ENCODE assay signal across 7 mouse cellular contexts in the genomic region with DNA sequence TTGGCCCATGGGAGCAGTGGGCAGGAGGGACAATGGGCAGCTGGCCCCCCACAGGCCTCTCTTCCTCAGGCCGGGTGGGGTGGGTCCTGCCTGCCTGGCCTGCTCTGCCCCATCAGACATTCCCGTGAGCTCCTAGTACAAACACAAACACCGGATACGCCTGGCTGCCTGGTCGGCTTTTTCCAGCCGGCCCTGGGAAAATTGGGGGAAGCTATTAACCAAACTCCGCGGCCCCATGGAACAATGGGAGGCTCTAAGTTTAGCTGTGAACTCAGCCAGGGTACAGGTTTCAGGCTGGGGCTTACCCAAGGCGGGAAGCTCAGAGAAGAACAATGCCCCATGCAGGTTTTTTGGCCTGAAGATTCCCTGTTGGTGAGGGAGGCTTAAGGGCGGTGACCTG. TPM values are rescaled to one million over a fixed set of nuclear protein-coding genes. Genes with fewer than 3 reads are reported as not detected.
DNase-seq lines count a peak whose midpoint lies in the region; ATAC-seq and TF ChIP-seq lines count a peak whose summit lies in the region.

No protein-coding gene starts in this region.

- no peaks in the 10 kb centered on the region for H3K9me3 ChIP-seq in embryonic facial prominence, embryonic 13.5 days

- 29% methylated on average over 10 of the region's 10 CpGs for WGBS in embryonic facial prominence, embryonic 13.5 days
- 17% methylated on average over 10 of the region's 10 CpGs for WGBS in kidney, adult 2 months

- peak overlapping the region; percentile 36; the same call in 1 of the 2 replicates for H3K9ac ChIP-seq in embryonic facial prominence, embryonic 13.5 days

- H3K4me2 ChIP-seq in embryonic facial prominence, embryonic 13.5 days: no peak overlapping the region

- peaks cover 19% of the 10 kb centered on the region for H3K4me1 ChIP-seq in embryonic facial prominence, embryonic 13.5 days
- 0 out of 2 replicates have a peak, but pooled peaks cover 3% of the 10 kb centered on the region for H3K4me1 ChIP-seq in kidney, adult 2 months (ENCODE audit: control insufficient read depth, insufficient read depth, low read length)

- no peak overlapping the region for H3K4me3 ChIP-seq in embryonic facial prominence, embryonic 13.5 days
- H3K4me3 ChIP-seq in kidney, adult 2 months (ENCODE audit: insufficient read depth, low read depth, low read length): no peak overlapping the region

- peak; percentile 57 for DNase-seq in gastrocnemius, postnatal 25 days
- peak; percentile 70 for DNase-seq in kidney, adult 2 months
- peak; percentile 72 to 86 for DNase-seq in lung, postnatal 4 days
- DNase-seq in thymus, postnatal 10 days (ENCODE audit: low spot score in 2 of 2): no peak
- DNase-seq in T-cell, adult 2 months (ENCODE audit: low spot score): no peak

- no peak for TF ChIP-seq CTCF in kidney, adult 2 months (conservative IDR thresholded peaks at IDR 0.05; ENCODE audit: insufficient read depth, insufficient read length, low read depth, low read length)

- H3K27ac ChIP-seq in embryonic facial prominence, embryonic 13.5 days: peak overlapping the region; percentile 33; the same call in 1 of the 2 replicates
- H3K27ac ChIP-seq in kidney, adult 2 months (ENCODE audit: insufficient read depth, low read depth, low read length): peak overlapping the region; percentile 66

- no peak for ATAC-seq in embryonic facial prominence, embryonic 13.5 days (ENCODE audit: insufficient number of reproducible peaks, insufficient read depth, low FRiP score, low TSS enrichment, low read depth)
- ATAC-seq in cerebellum, adult (ENCODE audit: insufficient number of reproducible peaks, low FRiP score, low TSS enrichment): no peak

- H3K36me3 ChIP-seq in embryonic facial prominence, embryonic 13.5 days: peaks cover 30% of the 10 kb centered on the region
- no peaks in the 10 kb centered on the region for H3K36me3 ChIP-seq in kidney, adult 2 months (ENCODE audit: control insufficient read depth, insufficient read depth, low read length)

- no peak for TF ChIP-seq POLR2A in kidney, adult 2 months (IDR thresholded peaks at IDR 0.05; ENCODE audit: low read depth, low read length)

- peaks cover 8% of the 10 kb centered on the region; the same call in 1 of the 2 replicates for H3K27me3 ChIP-seq in embryonic facial prominence, embryonic 13.5 days
- no peaks in the 10 kb centered on the region for H3K27me3 ChIP-seq in kidney, adult 2 months (replicated peaks; ENCODE audit: control insufficient read depth, insufficient read depth, low read length)

RNA-seq across cellular contexts. Expression of a gene that starts 0.7 kb away (rescaled TPM):
- polyA plus RNA-seq in embryonic facial prominence, embryonic 13.5 days (2015; fragmentation: Nextera tagmentation; extraction: Ambion mirVana): not detected in 2 replicates
- total RNA-seq in gastrocnemius, postnatal 25 days (2021): not detected
- not detected in 2 replicates for polyA plus RNA-seq in kidney, adult 2 months (2012; rRNA removed)

RNA-seq across cellular contexts. Expression of a gene that starts 35.2 kb away (rescaled TPM):
- 5.9 and 7.7 TPM in 2 replicates for polyA plus RNA-seq in embryonic facial prominence, embryonic 13.5 days (2015; fragmentation: Nextera tagmentation; extraction: Ambion mirVana)
- total RNA-seq in gastrocnemius, postnatal 25 days (2021): under 1 TPM; 0.23 to 0.43 TPM
- polyA plus RNA-seq in kidney, adult 2 months (2012; rRNA removed): 58.6 and 66.8 TPM in 2 replicates

Comparison
In these comparisons a context has a peak if more than half of its experiments do, and no peak if none do; other contexts are left out.
1. DNase-seq: peak in gastrocnemius, postnatal 25 days (single experiment), kidney, adult 2 months (single experiment) and lung, postnatal 4 days (2 of 2); none in thymus, postnatal 10 days (0 of 2) and T-cell, adult 2 months (single experiment).